Mouse (Mus musculus) heart, postnatal 4 days (tissue): ENCODE results near the gene Sgcb. TPM values are rescaled to one million over a fixed set of nuclear protein-coding genes. Genes with fewer than 3 reads are reported as not detected.

Source experiments
- total RNA-seq, 2 experiments: library from RNA; stranded (reverse); gene quantifications; 2 replicates each; pipeline ENCODE4 v1.2.3; 2021

Sgcb gene
- total RNA-seq, 2 experiments from 2014 or later = 58.7 to 61.2 TPM

Other genes starting within 250 kb of the Sgcb start
- not detected for gene Cwh43, start 241.7 kb downstream of the Sgcb start, total RNA-seq
- 10 to 100 TPM; 17.4 to 19.1 TPM for gene Dcun1d4, start 166.8 kb downstream of the Sgcb start, total RNA-seq
- under 1 TPM in 1 of 2 experiments, not detected in 1; 0.32 TPM for gene Lrrc66, start 15.3 kb downstream of the Sgcb start, total RNA-seq
- 1 to 10 TPM; 2.0 to 2.7 TPM for gene Spata18, start 3.6 kb upstream of the Sgcb start, total RNA-seq